Mouse (Mus musculus) lung, embryonic 14.5 days (tissue): Measurements from ENCODE around the gene Capn3. TPM values are rescaled to one million over a fixed set of nuclear protein-coding genes. Genes with fewer than 3 reads are reported as not detected.
A peak's percentile ranks its signal among the peaks of the same experiment; 100 is the strongest.

ENCODE experiments used
- ATAC-seq: fragments of 200-750 bp; cut with Nextera tagmentation; 2 replicates; pipeline ENCODE4 v1.8.0; 2017; ENCODE audit warnings: mild to moderate bottlenecking, moderate TSS enrichment, moderate library complexity; ENCODE audit not compliant: insufficient read depth
- DNase-seq: peaks from one replicate; pipeline ENCODE4 v3.0.0-alpha.2; 2015
- H3K27ac ChIP-seq: fragments of 300-500 bp; sonication (generic); 2 replicates; pipeline ENCODE4 v1.5.1; 2014; ENCODE audit warnings: low read depth, mild to moderate bottlenecking, moderate library complexity
- H3K27me3 ChIP-seq: fragments of 300-500 bp; sonication (generic); 2 replicates; pipeline ENCODE4 v1.6.1; 2014; ENCODE audit warnings: low read length, control low read depth; ENCODE audit not compliant: insufficient read depth
- H3K36me3 ChIP-seq: fragments of 300-500 bp; sonication (generic); 2 replicates; pipeline ENCODE4 v1.6.1; 2014; ENCODE audit warnings: control low read depth; ENCODE audit not compliant: insufficient read depth
- H3K4me1 ChIP-seq: fragments of 300-500 bp; sonication (generic); 2 replicates; pipeline ENCODE4 v1.6.1; 2014; ENCODE audit warnings: antibody characterized with exemption, control low read depth; ENCODE audit not compliant: insufficient read depth
- H3K4me2 ChIP-seq: fragments of 300-500 bp; sonication (generic); 2 replicates; pipeline ENCODE4 v1.6.1; 2014; ENCODE audit warnings: mild to moderate bottlenecking
- H3K4me3 ChIP-seq: fragments of 300-500 bp; sonication (generic); 2 replicates; pipeline ENCODE4 v1.5.1; 2014; ENCODE audit warnings: low read depth, low read length
- H3K9ac ChIP-seq: fragments of 300-500 bp; sonication (generic); 2 replicates; pipeline ENCODE4 v1.6.1; 2014
- H3K9me3 ChIP-seq: fragments of 300-500 bp; sonication (generic); 2 replicates; pipeline ENCODE4 v1.6.1; 2016; ENCODE audit warnings: low read depth, low read length, control low read depth
- CTCF ChIP-seq: IDR thresholded peaks from 2 replicates; pipeline ENCODE4 v1.5.1; 2016; ENCODE audit warnings: antibody characterized with exemption, low read depth
- WGBS: fragments of 180-500 bp; shearing (Covaris S2); extraction: QIAGEN DNeasy Blood & Tissue Kit; methylation state at CpG from one replicate; pipeline ENCODE4 v1.1.7; 2014; 5-methylcytosine and 5-hydroxymethylcytosine counted together
- polyA plus RNA-seq: library from polyadenylated mRNA; unstranded; fragments of >200 nt; fragmentation: Nextera tagmentation; extraction: Ambion mirVana; gene quantifications from 2 replicates; pipeline ENCODE4 v1.2.1, GENCODE M21; 2014

Gene Capn3
- polyA plus RNA-seq, 1 experiment from 2014 or later = 0.33 TPM

GRCm38 (mm10) chr2:120447306-120447705 lies 8.5 kb upstream of the Capn3 start:
- DNase-seq = no peak
- no peaks in the 10 kb centered on the region for H3K4me1 ChIP-seq
- no peak overlapping the region for H3K9ac ChIP-seq
- no peak for ATAC-seq
- H3K4me3 ChIP-seq = no peak overlapping the region
- 0 out of 2 replicates have a peak, but pooled peaks have one; percentile 13 for TF ChIP-seq CTCF
- H3K27me3 ChIP-seq = no peaks in the 10 kb centered on the region
- 88% methylated on average over 1 of the region's 1 CpGs for WGBS
- no peak overlapping the region for H3K4me2 ChIP-seq
- H3K36me3 ChIP-seq = no peaks in the 10 kb centered on the region
- no peaks in the 10 kb centered on the region for H3K9me3 ChIP-seq
- H3K27ac ChIP-seq = no peak overlapping the region

- H3K4me3 ChIP-seq = no peak overlapping the region
- no peaks in the 10 kb centered on the region for H3K27me3 ChIP-seq
- no peaks in the 10 kb centered on the region for H3K36me3 ChIP-seq
- H3K9ac ChIP-seq = no peak overlapping the region
- no peak overlapping the region for H3K27ac ChIP-seq
- WGBS = 63% methylated on average over 6 of the region's 6 CpGs
- no peak overlapping the region for H3K4me2 ChIP-seq
- H3K4me1 ChIP-seq = no peaks in the 10 kb centered on the region
- TF ChIP-seq CTCF = no peak
- ATAC-seq (no peak), DNase-seq (no peak)
- no peaks in the 10 kb centered on the region for H3K9me3 ChIP-seq
Observed at GRCm38 (mm10) chr2:120450724-120451123, 5.1 kb upstream of the Capn3 start.

GRCm38 (mm10) chr2:120452600-120452999 lies 3.2 kb upstream of the Capn3 start:
- WGBS = 48% methylated on average over 4 of the region's 4 CpGs

GRCm38 (mm10) chr2:120454987-120455386 lies 832 bp upstream of the Capn3 start:
- 87% methylated on average over 2 of the region's 2 CpGs for WGBS
- Histone ChIP-seq H3K4me1 (no peaks in the 10 kb centered on the region), H3K9me3 (no peaks in the 10 kb centered on the region), H3K4me2 (no peak overlapping the region), H3K27ac (no peak overlapping the region), H3K27me3 (no peaks in the 10 kb centered on the region), H3K36me3 (no peaks in the 10 kb centered on the region), H3K4me3 (no peak overlapping the region), H3K9ac (no peak overlapping the region)
- no peak for TF ChIP-seq CTCF
- ATAC-seq (no peak), DNase-seq (no peak)

More at GRCm38 (mm10) chr2:120452600-120452999, 3.2 kb upstream of the Capn3 start:
- Histone ChIP-seq H3K4me3 (no peak overlapping the region), H3K4me1 (no peaks in the 10 kb centered on the region), H3K27me3 (no peaks in the 10 kb centered on the region), H3K36me3 (no peaks in the 10 kb centered on the region), H3K4me2 (no peak overlapping the region), H3K9ac (no peak overlapping the region), H3K27ac (no peak overlapping the region), H3K9me3 (no peaks in the 10 kb centered on the region)
- DNase-seq (peak; percentile 23), ATAC-seq (no peak)
- TF ChIP-seq CTCF = no peak

- Histone ChIP-seq H3K9me3 (no peaks in the 10 kb centered on the region), H3K36me3 (no peaks in the 10 kb centered on the region)
- WGBS = 71% methylated on average over 4 of the region's 4 CpGs
Observed at GRCm38 (mm10) chr2:120460216-120460615, 4.4 kb downstream of the Capn3 start.

GRCm38 (mm10) chr2:120463328-120463727 lies 7.5 kb downstream of the Capn3 start:
- H3K4me1 ChIP-seq = no peaks in the 10 kb centered on the region
- 71% methylated on average over 7 of the region's 7 CpGs for WGBS
- TF ChIP-seq CTCF = no peak

More at GRCm38 (mm10) chr2:120460216-120460615, 4.4 kb downstream of the Capn3 start:
- ATAC-seq (no peak), DNase-seq (no peak)
- Histone ChIP-seq H3K9ac (no peak overlapping the region), H3K4me3 (no peak overlapping the region), H3K4me2 (no peak overlapping the region), H3K27ac (no peak overlapping the region), H3K27me3 (no peaks in the 10 kb centered on the region), H3K4me1 (no peaks in the 10 kb centered on the region)
- no peak for TF ChIP-seq CTCF

GRCm38 (mm10) chr2:120464091-120464490 lies 8.3 kb downstream of the Capn3 start:
- no peaks in the 10 kb centered on the region for H3K36me3 ChIP-seq
- no peak for TF ChIP-seq CTCF
- no peak overlapping the region for H3K4me2 ChIP-seq
- 69% methylated on average over 8 of the region's 8 CpGs for WGBS
- no peaks in the 10 kb centered on the region for H3K27me3 ChIP-seq
- no peak overlapping the region for H3K27ac ChIP-seq
- DNase-seq (no peak), ATAC-seq (no peak)
- no peaks in the 10 kb centered on the region for H3K9me3 ChIP-seq
- no peak overlapping the region for H3K9ac ChIP-seq
- no peaks in the 10 kb centered on the region for H3K4me1 ChIP-seq
- no peak overlapping the region for H3K4me3 ChIP-seq

More at GRCm38 (mm10) chr2:120463328-120463727, 7.5 kb downstream of the Capn3 start:
- Histone ChIP-seq H3K36me3 (no peaks in the 10 kb centered on the region), H3K27ac (no peak overlapping the region), H3K27me3 (no peaks in the 10 kb centered on the region), H3K9me3 (no peaks in the 10 kb centered on the region), H3K4me2 (no peak overlapping the region), H3K9ac (no peak overlapping the region), H3K4me3 (no peak overlapping the region)
- DNase-seq (no peak), ATAC-seq (no peak)

- ATAC-seq (no peak), DNase-seq (no peak)
- no peak for TF ChIP-seq CTCF
- no peak overlapping the region for H3K9ac ChIP-seq
- no peaks in the 10 kb centered on the region for H3K4me1 ChIP-seq
- 85% methylated on average over 2 of the region's 2 CpGs for WGBS
- no peak overlapping the region for H3K4me3 ChIP-seq
- H3K27ac ChIP-seq = no peak overlapping the region
- no peaks in the 10 kb centered on the region for H3K27me3 ChIP-seq
- H3K9me3 ChIP-seq = no peaks in the 10 kb centered on the region
- no peaks in the 10 kb centered on the region for H3K36me3 ChIP-seq
- H3K4me2 ChIP-seq = no peak overlapping the region
Observed at GRCm38 (mm10) chr2:120464732-120465396, 9.0 kb downstream of the Capn3 start.
